Mouse (Mus musculus): ENCODE results near the gene Rcan2.

- no peak for TF ChIP-seq CTCF (IDR thresholded peaks at IDR 0.05; ENCODE audit: low read depth, low read length)
- TF ChIP-seq POLR2A (IDR thresholded peaks at IDR 0.05; ENCODE audit: extremely low read depth, insufficient read depth, low read length): no peak
Measured at GRCm38 (mm10) chr17:43916128-43916527, 115.0 kb downstream of the Rcan2 start.
